In genomic region chr8:9139781-9140180, GRCm38 (mm10) we compare ENCODE assay signal across 24 mouse cellular contexts.
DNase-seq lines count a peak whose midpoint lies in the region; ATAC-seq and TF ChIP-seq lines count a peak whose summit lies in the region.
"Had no signal": no experiment of that assay in that cellular context is flagged by ENCODE, and none has a peak within 500 bp of the region (broad histone marks: within the 10 kb centered on the region; RNA-seq: fewer than 3 reads in every experiment).

No protein-coding gene starts in this region.

- H3K4me3 ChIP-seq in heart, embryonic 10.5 days: no peak overlapping the region
- no peak overlapping the region for H3K4me3 ChIP-seq in stomach, embryonic 16.5 days (replicated peaks; ENCODE audit: low read length)
- H3K4me3 ChIP-seq in stomach, postnatal 0 days (ENCODE audit: low read depth, low read length): no peak overlapping the region
- H3K4me3 ChIP-seq in limb, embryonic 10.5 days: no peak overlapping the region
- H3K4me3 ChIP-seq: embryonic facial prominence, embryonic 12.5 days; forebrain, embryonic 12.5 days; hindbrain, embryonic 12.5 days; liver, embryonic 12.5 days; megakaryocyte, embryonic 14.5 days; midbrain, embryonic 12.5 days; myocyte; neural tube, embryonic 13.5 days had no signal

- 0 out of 2 replicates have a peak, but pooled peaks cover 3% of the 10 kb centered on the region for H3K4me1 ChIP-seq in heart, embryonic 10.5 days
- H3K4me1 ChIP-seq in stomach, embryonic 16.5 days (ENCODE audit: control insufficient read depth, insufficient read depth, low read length): 0 out of 2 replicates have a peak, but pooled peaks cover 2% of the 10 kb centered on the region
- H3K4me1 ChIP-seq in stomach, postnatal 0 days (replicated peaks; ENCODE audit: control insufficient read depth, insufficient read depth): no peaks in the 10 kb centered on the region
- H3K4me1 ChIP-seq in limb, embryonic 10.5 days: peaks cover 17% of the 10 kb centered on the region
- H3K4me1 ChIP-seq: forebrain, embryonic 12.5 days; hindbrain, embryonic 12.5 days; liver, embryonic 12.5 days; megakaryocyte, embryonic 14.5 days; midbrain, embryonic 12.5 days; neural tube, embryonic 13.5 days had no signal

- H3K27me3 ChIP-seq in heart, embryonic 10.5 days (ENCODE audit: insufficient read depth, poor library complexity, severe bottlenecking): no peaks in the 10 kb centered on the region
- no peaks in the 10 kb centered on the region for H3K27me3 ChIP-seq in stomach, embryonic 16.5 days (ENCODE audit: control insufficient read depth, insufficient read depth, low read length)
- no peaks in the 10 kb centered on the region for H3K27me3 ChIP-seq in stomach, postnatal 0 days (ENCODE audit: control insufficient read depth, insufficient read depth, low read length)
- H3K27me3 ChIP-seq in limb, embryonic 10.5 days (ENCODE audit: low read depth, poor library complexity, severe bottlenecking): no peaks in the 10 kb centered on the region
- H3K27me3 ChIP-seq: embryonic facial prominence, embryonic 12.5 days; forebrain, embryonic 12.5 days; hindbrain, embryonic 12.5 days; liver, embryonic 12.5 days; megakaryocyte, embryonic 14.5 days; midbrain, embryonic 12.5 days; neural tube, embryonic 13.5 days had no signal

- intact Hi-C loops in heart, postnatal 10 days (cut with DNase I): loop anchor here (5.0 kb wide), 1 partner anchor 82 kb away; no protein-coding TSS in a partner anchor

- no peak for ATAC-seq in stomach, embryonic 16.5 days (ENCODE audit: insufficient read depth, low FRiP score)
- no peak for ATAC-seq in stomach, postnatal 0 days (ENCODE audit: low FRiP score, low TSS enrichment)
- ATAC-seq: CD4-positive, CD25-positive, alpha-beta regulatory T cell, adult 4 months; hindbrain, postnatal 0 days; intestine, postnatal 0 days; liver, embryonic 12.5 days; lung, postnatal 0 days had no signal

- TF ChIP-seq EP300 in stomach, postnatal 0 days (optimal IDR thresholded peaks at IDR 0.05): no peak

- TF ChIP-seq CTCF in stomach, postnatal 0 days (IDR thresholded peaks at IDR 0.05; ENCODE audit: low read depth): no peak

- H3K4me2 ChIP-seq in stomach, embryonic 16.5 days (ENCODE audit: low read depth, low read length): no peak overlapping the region
- H3K4me2 ChIP-seq in stomach, postnatal 0 days (replicated peaks; ENCODE audit: low read depth): no peak overlapping the region
- H3K4me2 ChIP-seq: embryonic facial prominence, embryonic 12.5 days; forebrain, embryonic 12.5 days; hindbrain, embryonic 12.5 days; liver, embryonic 12.5 days; midbrain, embryonic 12.5 days; neural tube, embryonic 13.5 days had no signal

- WGBS in heart, embryonic 10.5 days: 44% methylated on average over 3 of the region's 3 CpGs
- 43% methylated on average over 3 of the region's 3 CpGs for WGBS in stomach, embryonic 16.5 days
- WGBS in stomach, postnatal 0 days: 45% methylated on average over 3 of the region's 3 CpGs
- 32% methylated on average over 3 of the region's 3 CpGs for WGBS in limb, embryonic 10.5 days

- no peaks in the 10 kb centered on the region for H3K36me3 ChIP-seq in heart, embryonic 10.5 days
- no peaks in the 10 kb centered on the region for H3K36me3 ChIP-seq in stomach, embryonic 16.5 days (ENCODE audit: control insufficient read depth, insufficient read depth, low read length)
- no peaks in the 10 kb centered on the region for H3K36me3 ChIP-seq in stomach, postnatal 0 days (ENCODE audit: control insufficient read depth, insufficient read depth, low read length)
- no peaks in the 10 kb centered on the region for H3K36me3 ChIP-seq in limb, embryonic 10.5 days
- H3K36me3 ChIP-seq: embryonic facial prominence, embryonic 12.5 days; forebrain, embryonic 12.5 days; hindbrain, embryonic 12.5 days; liver, embryonic 12.5 days; midbrain, embryonic 12.5 days; neural tube, embryonic 13.5 days had no signal

- H3K9me3 ChIP-seq in heart, embryonic 10.5 days: no peaks in the 10 kb centered on the region
- H3K9me3 ChIP-seq in stomach, embryonic 16.5 days (replicated peaks; ENCODE audit: control insufficient read depth, low read length): no peaks in the 10 kb centered on the region
- no peaks in the 10 kb centered on the region for H3K9me3 ChIP-seq in stomach, postnatal 0 days (ENCODE audit: control insufficient read depth, low read length)
- H3K9me3 ChIP-seq in limb, embryonic 10.5 days (replicated peaks): no peaks in the 10 kb centered on the region
- H3K9me3 ChIP-seq: embryonic facial prominence, embryonic 12.5 days; forebrain, embryonic 12.5 days; hindbrain, embryonic 12.5 days; liver, embryonic 12.5 days; midbrain, embryonic 12.5 days; neural tube, embryonic 13.5 days had no signal

- DNase-seq in heart, postnatal 10 days: peak; percentile 8 to 13
- DNase-seq in heart, embryonic 10.5 days (ENCODE audit: low spot score): no peak
- no peak for DNase-seq in stomach, postnatal 0 days (ENCODE audit: low spot score)
- DNase-seq in limb, embryonic 10.5 days (ENCODE audit: low spot score): no peak
- no peak for DNase-seq in neural tube, embryonic 10.5 days (ENCODE audit: extremely low spot score, low spot score)
- DNase-seq in right cerebral cortex, postnatal 25 days: no peak
- DNase-seq: adrenal gland, postnatal 25 days; layer of hippocampus, adult 9-11 months; lung, adult 18-20 months; lung, postnatal 4 days; thymus, postnatal 14 days had no signal

- no peak overlapping the region for H3K9ac ChIP-seq in stomach, embryonic 16.5 days (ENCODE audit: low read length)
- no peak overlapping the region for H3K9ac ChIP-seq in stomach, postnatal 0 days (ENCODE audit: low read length)
- H3K9ac ChIP-seq: embryonic facial prominence, embryonic 12.5 days; forebrain, embryonic 12.5 days; hindbrain, embryonic 12.5 days; liver, embryonic 12.5 days; midbrain, embryonic 12.5 days; neural tube, embryonic 13.5 days had no signal

- no peak overlapping the region for H3K27ac ChIP-seq in heart, embryonic 10.5 days
- peak overlapping the region; percentile 18; the same call in 1 of the 2 replicates for H3K27ac ChIP-seq in stomach, embryonic 16.5 days (ENCODE audit: low read length)
- no peak overlapping the region for H3K27ac ChIP-seq in stomach, postnatal 0 days (replicated peaks)
- 0 out of 2 replicates have a peak overlapping the region, but pooled peaks have one; percentile 3 for H3K27ac ChIP-seq in limb, embryonic 10.5 days
- H3K27ac ChIP-seq: embryonic facial prominence, embryonic 12.5 days; forebrain, embryonic 12.5 days; hindbrain, embryonic 12.5 days; hindbrain, postnatal 0 days; liver, embryonic 12.5 days; midbrain, embryonic 12.5 days; neural tube, embryonic 13.5 days had no signal

Comparison
In these comparisons a context has a peak if more than half of its experiments do, and no peak if none do; other contexts are left out.
1. DNase-seq: peak in heart, postnatal 10 days (2 of 2); none in heart, embryonic 10.5 days (single experiment), stomach, postnatal 0 days (single experiment), limb, embryonic 10.5 days (single experiment), neural tube, embryonic 10.5 days (single experiment) and right cerebral cortex, postnatal 25 days (single experiment).
2. H3K27ac ChIP-seq: peak in stomach, embryonic 16.5 days (single experiment) and limb, embryonic 10.5 days (single experiment); none in heart, embryonic 10.5 days (single experiment) and stomach, postnatal 0 days (single experiment).